Mouse (Mus musculus) frontal cortex, adult (tissue): ENCODE measurements around the gene Cyp8b1.
A peak's percentile ranks its signal among the peaks of the same experiment; 100 is the strongest.

ENCODE experiments used
- ATAC-seq: cut with Nextera tagmentation; 2 replicates; pipeline ENCODE4 v1.9.2; 2017; ENCODE audit warnings: mild to moderate bottlenecking, moderate library complexity, mixed read lengths; ENCODE audit not compliant: low TSS enrichment

The Cyp8b1 gene

GRCm38 (mm10) chr9:121915056-121915455, 1.0 kb downstream of the Cyp8b1 start:
- ATAC-seq: no peak

GRCm38 (mm10) chr9:121914226-121914757, 1.8 kb downstream of the Cyp8b1 start:
- ATAC-seq: no peak

- no peak for ATAC-seq
Observed at GRCm38 (mm10) chr9:121912786-121913185, 3.3 kb downstream of the Cyp8b1 start.

DNA sequence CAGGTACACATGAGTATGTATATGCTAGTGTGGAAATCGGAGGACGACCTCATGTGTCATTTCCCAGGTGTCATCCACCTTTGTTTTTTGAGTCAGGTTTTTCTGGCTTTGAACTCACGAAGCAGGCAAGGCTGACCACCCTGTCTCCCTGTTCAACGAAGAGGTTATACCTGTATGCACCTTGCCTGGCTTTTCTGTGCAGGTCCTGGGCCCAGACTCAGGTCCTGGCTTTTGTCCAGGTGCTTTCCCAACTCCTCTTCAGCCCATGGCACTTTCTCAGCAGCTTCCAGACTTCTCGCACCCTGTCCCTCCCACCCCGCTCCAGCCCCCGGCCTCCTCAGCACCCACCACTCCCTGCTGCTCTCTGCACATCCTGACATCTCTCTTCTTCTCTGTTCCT, 4.9 kb downstream of the Cyp8b1 start:
- ATAC-seq: no peak

DNA sequence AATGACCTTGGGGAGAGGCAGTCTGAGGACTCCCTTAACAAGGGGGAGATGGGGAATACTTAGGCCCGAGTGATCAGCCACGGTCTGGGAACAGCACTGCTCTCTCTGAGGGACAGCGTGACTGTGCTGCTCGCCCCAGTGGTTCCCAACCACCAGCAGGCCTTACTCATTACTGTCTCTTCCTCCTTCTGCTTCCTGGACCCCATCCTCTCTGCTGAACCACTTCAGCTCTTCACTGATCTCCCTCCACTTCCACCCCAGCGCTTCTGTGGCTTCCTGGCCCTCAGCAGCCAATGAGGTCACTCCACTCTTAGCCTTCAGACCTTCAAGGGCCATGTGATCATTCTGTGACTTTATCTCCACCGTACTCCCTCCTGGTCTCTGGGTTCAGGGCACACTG, 6.5 kb downstream of the Cyp8b1 start:
- ATAC-seq: no peak

- no peak for ATAC-seq
Observed at GRCm38 (mm10) chr9:121908321-121908720, 7.8 kb downstream of the Cyp8b1 start.

DNA sequence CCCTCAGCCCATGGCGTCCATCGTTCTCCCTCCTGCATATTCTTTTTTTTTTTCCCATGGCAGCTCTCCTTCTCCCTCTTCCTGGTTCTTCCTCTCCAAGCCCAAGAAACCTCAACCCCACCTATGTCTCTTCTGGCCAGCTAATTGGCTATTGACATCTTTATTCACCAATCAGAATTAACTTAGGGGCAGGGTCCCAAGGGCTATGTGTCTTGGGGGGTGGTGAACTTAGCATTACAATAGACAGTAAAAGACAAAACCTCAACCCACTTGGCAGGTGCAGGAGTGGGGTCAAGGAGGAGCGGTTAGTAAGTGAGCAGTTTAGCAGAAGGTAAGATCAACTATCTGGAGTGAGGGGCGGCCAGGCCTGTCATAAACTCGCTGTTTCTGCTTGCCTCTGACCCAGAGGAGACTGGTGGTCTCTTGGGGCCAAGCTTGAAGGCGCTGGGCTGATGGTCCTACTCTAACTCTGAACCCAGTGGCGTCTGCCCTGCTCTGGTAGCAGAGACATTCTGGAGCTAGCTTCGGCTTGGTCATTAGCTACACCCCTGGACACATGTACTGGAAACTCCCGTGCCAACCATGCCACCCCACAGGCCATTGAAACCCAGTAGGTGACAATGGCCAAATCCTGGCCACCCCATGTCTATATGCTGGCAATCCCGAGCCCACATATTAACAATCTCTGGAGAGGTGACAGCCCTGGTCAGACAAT, 8.6 kb downstream of the Cyp8b1 start:
- no peak for ATAC-seq

DNA sequence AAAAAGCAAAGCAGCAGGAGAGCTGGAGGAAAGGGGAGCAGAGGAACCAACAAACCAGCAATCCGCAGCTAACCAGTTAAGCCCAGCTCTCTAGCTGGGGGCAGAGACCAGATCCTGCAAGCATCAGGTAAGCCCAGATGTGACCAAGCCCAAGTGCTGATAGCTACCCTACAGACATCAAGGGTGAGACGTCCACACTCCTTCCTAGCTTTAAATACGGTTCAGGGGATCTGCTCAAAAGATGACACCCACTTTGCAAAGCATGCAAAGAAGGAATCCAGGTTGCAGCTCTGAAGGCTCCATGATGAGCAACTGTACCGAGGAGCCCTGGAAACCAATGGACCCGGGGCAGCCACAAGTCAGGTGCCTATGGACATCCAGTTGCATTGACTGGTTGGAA, 9.6 kb downstream of the Cyp8b1 start:
- ATAC-seq: peak; percentile 42

DNA sequence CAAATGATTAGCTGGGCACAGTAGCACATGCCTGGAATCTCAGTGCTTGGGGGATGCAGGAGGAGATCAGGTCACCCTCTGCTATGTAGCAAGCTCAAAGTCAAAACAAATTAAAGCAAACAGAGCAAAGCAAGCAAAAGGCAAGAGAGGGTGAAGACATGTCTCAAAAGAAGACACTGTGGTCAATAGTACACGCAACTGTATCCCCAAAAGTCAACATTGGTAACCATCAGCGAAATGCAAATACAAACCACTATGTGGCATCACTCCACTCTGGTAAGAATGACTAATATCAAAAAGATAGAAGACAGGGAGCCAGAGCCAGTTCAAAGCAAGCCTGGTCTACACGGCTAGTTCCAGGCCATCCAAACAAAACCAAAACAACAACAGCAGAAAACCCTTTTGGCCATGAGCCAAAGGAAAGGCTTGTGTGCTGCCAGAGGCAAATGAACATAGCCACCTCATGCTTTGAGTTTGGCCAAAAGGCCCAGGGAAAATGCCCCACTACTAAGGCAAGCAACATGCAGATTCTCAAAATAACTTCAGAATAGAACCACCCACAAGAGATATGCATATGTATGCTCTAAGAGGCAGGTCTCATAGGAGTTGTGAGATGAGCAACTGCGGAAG, 10.4 kb downstream of the Cyp8b1 start:
- ATAC-seq: peak; percentile 79

- ATAC-seq: no peak
Observed at GRCm38 (mm10) chr9:121904946-121905345, 11.2 kb downstream of the Cyp8b1 start.

GRCm38 (mm10) chr9:121904319-121904718, 11.8 kb downstream of the Cyp8b1 start:
- ATAC-seq: no peak

- no peak for ATAC-seq
Observed at GRCm38 (mm10) chr9:121903476-121904305, 12.4 kb downstream of the Cyp8b1 start.

DNA sequence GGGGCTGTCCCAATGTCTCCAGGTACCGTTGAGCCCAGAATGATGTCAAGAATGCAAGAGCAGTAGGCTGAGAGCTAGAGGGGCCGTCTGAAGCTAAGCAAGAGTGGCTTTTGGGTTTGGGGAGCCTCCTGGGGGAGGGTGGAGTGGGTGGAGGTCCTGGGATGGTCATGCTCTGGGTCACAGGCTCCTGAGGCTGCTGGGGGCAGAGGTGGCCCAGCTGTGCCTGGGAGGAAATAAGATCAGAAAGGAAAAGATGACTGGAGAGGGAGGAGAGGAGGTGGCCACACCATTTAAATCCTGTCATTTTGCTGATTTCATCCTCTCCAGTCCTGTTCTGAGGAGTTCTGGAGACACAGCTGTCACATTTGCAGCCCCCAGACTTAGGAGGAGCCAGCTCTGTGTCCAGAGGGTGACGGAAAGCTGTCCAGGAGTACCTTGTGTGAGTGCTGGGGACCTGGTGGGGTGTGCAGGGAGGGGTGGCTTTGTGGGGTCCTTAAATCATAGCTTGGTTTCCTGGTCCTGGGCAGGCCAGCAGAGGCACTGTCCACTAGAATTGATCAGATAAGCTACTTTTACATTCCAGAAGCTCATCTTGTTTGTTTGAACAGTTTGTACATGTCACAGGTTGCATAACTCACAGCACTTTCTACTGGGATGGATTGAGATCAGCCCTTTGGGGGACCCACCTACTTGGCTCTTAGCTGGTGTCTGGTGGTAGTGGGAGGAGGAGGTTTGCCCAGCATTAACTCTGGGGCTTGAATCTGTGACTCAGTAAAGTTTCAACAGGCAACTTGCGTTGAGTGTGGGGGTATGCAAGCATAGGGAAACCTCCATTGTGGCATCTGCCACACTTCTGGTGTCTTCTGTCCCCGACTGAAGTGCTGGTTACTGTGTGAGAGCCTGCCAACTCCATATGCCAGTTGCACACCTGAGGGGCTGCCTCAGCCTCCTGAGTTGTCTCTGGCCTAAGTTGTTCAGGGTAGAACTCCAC, 14.1 kb downstream of the Cyp8b1 start:
- ATAC-seq: no peak

- no peak for ATAC-seq
Observed at GRCm38 (mm10) chr9:121900282-121900855, 15.7 kb downstream of the Cyp8b1 start.

DNA sequence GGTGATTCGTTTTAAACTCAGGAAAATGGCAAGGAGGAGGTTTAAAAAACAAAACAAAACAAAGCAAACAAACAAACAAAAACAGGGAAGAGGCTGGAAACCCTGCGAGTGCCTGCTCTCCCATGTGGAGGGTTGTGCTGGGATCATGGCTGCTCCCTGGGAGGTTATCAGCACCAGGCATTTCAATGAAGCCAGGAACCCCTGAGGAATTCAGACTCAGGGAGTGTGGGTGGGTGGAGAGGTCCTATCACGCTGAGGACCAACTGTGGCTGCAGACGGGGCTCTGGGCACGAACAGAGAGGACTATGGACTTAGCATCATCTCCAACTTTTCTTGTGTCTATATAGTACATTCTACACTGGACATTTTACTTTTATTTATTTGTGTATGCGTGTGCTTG, 16.8 kb downstream of the Cyp8b1 start:
- ATAC-seq: no peak

GRCm38 (mm10) chr9:121898245-121898644, 17.9 kb downstream of the Cyp8b1 start, which contains the start of gene Ackr2:
Ackr2 (plus strand) TSS chr9:121898355.
- no peak for ATAC-seq

DNA sequence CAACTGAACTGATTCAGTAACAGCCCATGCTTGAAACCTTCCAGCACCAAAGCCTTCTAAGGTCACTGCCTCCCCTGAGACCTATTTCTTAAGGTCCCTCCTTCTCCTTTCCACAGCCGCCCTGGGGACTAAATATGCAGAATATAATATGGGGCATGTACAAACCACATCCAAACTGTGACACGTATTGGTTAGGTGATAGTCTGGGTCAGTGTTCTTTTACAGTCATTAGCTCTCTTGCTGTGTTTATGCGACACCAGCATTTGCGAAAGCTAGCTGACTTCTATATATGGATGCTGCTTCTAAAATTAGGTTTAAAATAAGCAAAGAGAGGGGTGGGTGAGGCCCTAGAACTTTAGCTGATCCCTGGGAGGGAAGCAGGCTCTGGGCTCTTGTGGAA, 19.3 kb downstream of the Cyp8b1 start:
- ATAC-seq: no peak

DNA sequence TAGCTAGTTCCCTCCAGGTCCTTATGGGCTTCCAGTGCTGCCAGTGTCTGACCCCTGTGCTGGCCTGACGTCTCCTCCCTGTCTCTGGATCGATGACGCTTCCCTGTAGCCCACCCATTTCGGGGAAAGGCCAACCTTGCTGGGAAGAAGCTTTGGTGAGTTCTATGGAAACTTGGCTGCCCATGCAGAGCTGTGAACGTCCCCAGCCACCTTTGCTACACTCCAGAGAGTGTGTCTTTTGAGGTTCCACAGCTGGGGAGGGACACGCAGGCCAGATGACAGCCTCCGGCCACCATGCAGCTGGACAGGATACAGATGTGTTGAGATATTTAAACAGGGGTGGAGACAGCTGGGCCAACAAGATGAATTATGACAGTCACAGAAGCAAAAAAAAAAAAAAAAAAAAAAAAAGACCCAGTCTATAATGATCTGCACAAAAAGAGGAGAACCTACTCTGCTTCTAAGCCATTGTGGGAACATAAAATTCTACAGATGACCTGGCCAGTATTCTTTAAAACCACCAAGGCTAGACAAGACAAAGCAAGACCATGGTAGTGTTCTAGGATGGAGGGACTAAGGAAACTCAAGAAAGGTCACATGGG, 20.6 kb downstream of the Cyp8b1 start:
- ATAC-seq: no peak

DNA sequence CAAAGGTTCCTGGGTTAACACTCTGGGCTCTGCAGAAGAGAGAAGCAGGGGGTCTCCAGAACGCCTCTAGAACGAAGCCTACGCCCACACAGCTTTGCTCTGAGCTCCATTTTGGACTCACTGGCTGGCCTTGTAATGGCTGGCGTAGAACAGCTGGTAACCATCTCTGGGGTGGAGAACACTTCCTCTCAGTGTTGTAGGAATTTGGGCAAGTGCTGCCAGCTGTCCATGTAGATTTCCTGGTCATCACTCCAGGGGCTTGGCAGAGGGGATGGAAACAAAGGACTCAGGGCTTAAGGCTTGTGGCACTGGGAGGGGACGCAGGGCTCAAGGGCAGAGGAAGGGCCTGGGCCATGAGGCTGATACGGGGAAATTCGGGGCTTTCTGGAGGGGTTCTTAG, 21.7 kb downstream of the Cyp8b1 start:
- ATAC-seq: no peak

- ATAC-seq: no peak
Observed at GRCm38 (mm10) chr9:121892057-121892687, 23.9 kb downstream of the Cyp8b1 start.
